Mouse (Mus musculus) heart, embryonic 13.5 days (tissue): Measurements from ENCODE around the gene Prdm9. TPM values are rescaled to one million over a fixed set of nuclear protein-coding genes. Genes with fewer than 3 reads are reported as not detected.

Experiments used
- polyA plus RNA-seq: library from polyadenylated mRNA; unstranded; fragments of >200 nt; fragmentation: Nextera tagmentation; extraction: Ambion mirVana; gene quantifications from 2 replicates; pipeline ENCODE4 v1.2.1, GENCODE M21; 2015

Gene Prdm9
- polyA plus RNA-seq, 1 experiment from 2014 or later = 1.2 TPM

Other genes starting within 250 kb of the Prdm9 start
- 6.6 and 7.8 TPM in 2 replicates for gene Dll1, start 187.5 kb downstream of the Prdm9 start, polyA plus RNA-seq
- 13.9 and 15.2 TPM in 2 replicates for gene Fam120b, start 168.2 kb downstream of the Prdm9 start, polyA plus RNA-seq
- gene Psmb1, start 64.6 kb downstream of the Prdm9 start, polyA plus RNA-seq = 194 and 219 TPM in 2 replicates
- gene Tbp, start 64.5 kb downstream of the Prdm9 start, polyA plus RNA-seq = 24.7 and 28.0 TPM in 2 replicates
- 27.7 and 34.7 TPM in 2 replicates for gene Pdcd2, start 37.1 kb downstream of the Prdm9 start, polyA plus RNA-seq
- gene Chd1, start 140.6 kb upstream of the Prdm9 start, polyA plus RNA-seq = 15.6 and 15.9 TPM in 2 replicates